Mouse (Mus musculus): ENCODE measurements around the gene Ankrd13b. TPM values are rescaled to one million over a fixed set of nuclear protein-coding genes. Genes with fewer than 3 reads are reported as not detected.

Ankrd13b gene
- total and polyA plus RNA-seq, 3 experiments: 0.41 to 1.3 TPM; not detected in 1

DNA sequence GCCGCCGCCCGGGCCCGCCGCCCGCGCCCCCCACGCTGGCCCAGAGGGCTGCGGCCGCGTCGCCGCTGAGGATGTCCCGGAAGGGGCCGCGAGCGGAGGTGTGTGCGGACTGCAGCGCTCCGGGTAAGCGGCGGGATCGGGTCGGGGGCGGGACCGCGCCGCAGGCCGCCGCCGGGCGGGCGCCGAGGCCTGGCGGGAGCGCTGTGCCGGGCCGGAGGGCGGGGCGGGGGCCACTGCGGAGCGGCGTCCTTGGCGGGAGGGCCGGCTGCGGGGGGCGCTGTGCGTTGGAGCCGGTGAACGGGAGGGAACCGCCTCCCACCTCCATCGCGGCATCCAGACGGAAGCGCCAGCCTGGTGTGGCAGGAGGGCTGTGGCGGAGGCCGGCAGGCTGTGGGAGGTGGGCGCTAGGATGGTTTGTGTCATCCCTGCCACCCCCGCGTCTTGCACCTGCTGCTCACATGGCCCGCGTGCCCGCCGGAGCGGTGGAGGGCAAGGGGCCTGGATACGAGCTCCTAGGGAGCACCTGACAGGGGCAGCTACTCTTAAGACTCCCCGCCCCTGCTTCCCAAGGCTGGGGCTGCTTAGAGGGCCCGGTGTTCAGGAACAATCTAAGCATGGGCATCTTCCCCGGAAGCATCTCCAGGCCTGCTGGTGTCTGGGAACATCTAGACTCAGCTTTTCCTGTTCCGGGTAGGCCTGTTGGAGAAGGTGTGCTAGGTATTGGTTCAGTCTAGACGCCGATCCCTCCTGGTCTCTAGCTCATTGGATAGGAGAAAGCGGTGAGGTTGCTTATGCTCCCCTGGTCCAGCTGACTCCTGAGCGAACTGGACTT, 4.2 kb upstream of the Ankrd13b start, which contains the start of gene Git1:
Gene Git1, plus strand, starts transcription at position 51 of the 832 bp plus-strand sequence.
- Histone ChIP-seq H3K9me3 (replicated peaks) (0 out of 2 replicates have a peak, but pooled peaks cover 5% of the 10 kb centered on the region), H3K4me1 (ENCODE audit: insufficient read depth, low read depth, low read length) (peaks cover 81% of the 10 kb centered on the region), H3K27me3 (ENCODE audit: insufficient read depth, low read length) (peaks cover 20% of the 10 kb centered on the region), H3K4me3 (ENCODE audit: low read depth, low read length) (peak within 1 kb of the TSS; percentile 94), H3K36me3 (replicated peaks) (peaks cover 32% of the 10 kb centered on the region)
- TF ChIP-seq GATA1 (IDR thresholded peaks at IDR 0.05; ENCODE audit: borderline replicate concordance, low read length) (no peak), TAL1 (conservative IDR thresholded peaks at IDR 0.05; ENCODE audit: low read depth, low read length) (no peak), GATA2 (IDR thresholded peaks at IDR 0.05; ENCODE audit: borderline replicate concordance, low read depth, low read length) (no peak), CTCF (IDR thresholded peaks at IDR 0.05; ENCODE audit: low read depth, low read length) (no peak), POLR2AphosphoS5 (IDR thresholded peaks at IDR 0.05; ENCODE audit: insufficient replicate concordance, low read depth, low read length) (no peak)
- ATAC-seq (ENCODE audit: extremely low read depth, insufficient number of reproducible peaks, low FRiP score, poor library complexity, severe bottlenecking): no peak
- peak; percentile 45 for DNase-seq (ENCODE audit: low spot score)

DNA sequence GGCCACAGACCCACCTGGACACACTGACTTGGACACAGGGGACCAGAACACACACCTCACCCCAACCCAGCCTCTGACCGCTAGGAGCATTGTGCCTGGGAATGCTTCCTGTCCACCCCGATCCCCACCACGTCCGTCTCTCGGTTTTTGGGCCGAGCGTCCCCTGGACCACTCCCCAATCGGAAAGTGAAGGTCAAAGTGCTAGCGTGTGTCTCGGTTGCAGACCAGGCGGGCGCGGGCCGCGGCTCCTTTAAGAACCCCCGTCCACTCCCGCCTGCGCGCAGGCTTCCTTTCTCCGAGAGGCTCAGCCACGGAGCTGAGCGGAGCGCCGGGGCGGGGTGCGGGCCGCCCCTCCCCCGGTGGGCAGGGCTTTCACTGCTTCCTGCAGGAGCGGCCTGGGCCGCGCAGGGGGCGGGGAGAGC, 3.4 kb upstream of the Ankrd13b start:
- H3K27me3 ChIP-seq (ENCODE audit: insufficient read depth, low read length): peaks cover 28% of the 10 kb centered on the region

GRCm38 (mm10) chr11:77492311-77492871, 2.9 kb upstream of the Ankrd13b start:
- ATAC-seq (ENCODE audit: extremely low read depth, insufficient number of reproducible peaks, low FRiP score, poor library complexity, severe bottlenecking) (no peak), DNase-seq (ENCODE audit: low spot score) (peak; percentile 41)
- TF ChIP-seq GATA1 (IDR thresholded peaks at IDR 0.05; ENCODE audit: borderline replicate concordance, low read length) (no peak), POLR2AphosphoS5 (IDR thresholded peaks at IDR 0.05; ENCODE audit: insufficient replicate concordance, low read depth, low read length) (no peak)
- Histone ChIP-seq H3K36me3 (replicated peaks) (peaks cover 21% of the 10 kb centered on the region), H3K27me3 (ENCODE audit: insufficient read depth, low read length) (peaks cover 34% of the 10 kb centered on the region), H3K9me3 (replicated peaks) (0 out of 2 replicates have a peak, but pooled peaks cover 5% of the 10 kb centered on the region), H3K4me3 (ENCODE audit: low read depth, low read length) (peak overlapping the region; percentile 94), H3K4me1 (ENCODE audit: insufficient read depth, low read depth, low read length) (peaks cover 71% of the 10 kb centered on the region)

More for the DNA sequence above, 3.4 kb upstream of the Ankrd13b start:
- Histone ChIP-seq H3K4me3 (ENCODE audit: low read depth, low read length) (peak overlapping the region; percentile 94), H3K36me3 (replicated peaks) (peaks cover 24% of the 10 kb centered on the region), H3K9me3 (replicated peaks) (0 out of 2 replicates have a peak, but pooled peaks cover 5% of the 10 kb centered on the region), H3K4me1 (ENCODE audit: insufficient read depth, low read depth, low read length) (peaks cover 76% of the 10 kb centered on the region)
- DNase-seq (ENCODE audit: low spot score) (peak; percentile 97), ATAC-seq (ENCODE audit: extremely low read depth, insufficient number of reproducible peaks, low FRiP score, poor library complexity, severe bottlenecking) (peak; percentile 50; the same call in 1 of the 2 replicates)
- no peak for TF ChIP-seq GATA1 (IDR thresholded peaks at IDR 0.05; ENCODE audit: borderline replicate concordance, low read length)
- no peak for TF ChIP-seq GATA2 (IDR thresholded peaks at IDR 0.05; ENCODE audit: borderline replicate concordance, low read depth, low read length)
- TF ChIP-seq CTCF (IDR thresholded peaks at IDR 0.05; ENCODE audit: low read depth, low read length): no peak
- no peak for TF ChIP-seq POLR2AphosphoS5 (IDR thresholded peaks at IDR 0.05; ENCODE audit: insufficient replicate concordance, low read depth, low read length)
- TF ChIP-seq TAL1 (conservative IDR thresholded peaks at IDR 0.05; ENCODE audit: low read depth, low read length): no peak

- Histone ChIP-seq H3K27me3 (ENCODE audit: insufficient read depth, low read length) (peaks cover 40% of the 10 kb centered on the region), H3K4me1 (ENCODE audit: insufficient read depth, low read depth, low read length) (peaks cover 64% of the 10 kb centered on the region), H3K4me3 (ENCODE audit: low read depth, low read length) (peak overlapping the region; percentile 94), H3K9me3 (replicated peaks) (0 out of 2 replicates have a peak, but pooled peaks cover 5% of the 10 kb centered on the region), H3K36me3 (replicated peaks) (peaks cover 14% of the 10 kb centered on the region)
- no peak for TF ChIP-seq TAL1 (conservative IDR thresholded peaks at IDR 0.05; ENCODE audit: low read depth, low read length)
- TF ChIP-seq GATA2 (IDR thresholded peaks at IDR 0.05; ENCODE audit: borderline replicate concordance, low read depth, low read length): no peak
- no peak for TF ChIP-seq CTCF (IDR thresholded peaks at IDR 0.05; ENCODE audit: low read depth, low read length)
- no peak for TF ChIP-seq GATA1 (IDR thresholded peaks at IDR 0.05; ENCODE audit: borderline replicate concordance, low read length)
- no peak for TF ChIP-seq POLR2AphosphoS5 (IDR thresholded peaks at IDR 0.05; ENCODE audit: insufficient replicate concordance, low read depth, low read length)
- ATAC-seq (ENCODE audit: extremely low read depth, insufficient number of reproducible peaks, low FRiP score, poor library complexity, severe bottlenecking) (no peak), DNase-seq (ENCODE audit: low spot score) (peak; percentile 63)
These were observed 2.2 kb upstream of the Ankrd13b start for GRCm38 (mm10) chr11:77491502-77492291.

DNA sequence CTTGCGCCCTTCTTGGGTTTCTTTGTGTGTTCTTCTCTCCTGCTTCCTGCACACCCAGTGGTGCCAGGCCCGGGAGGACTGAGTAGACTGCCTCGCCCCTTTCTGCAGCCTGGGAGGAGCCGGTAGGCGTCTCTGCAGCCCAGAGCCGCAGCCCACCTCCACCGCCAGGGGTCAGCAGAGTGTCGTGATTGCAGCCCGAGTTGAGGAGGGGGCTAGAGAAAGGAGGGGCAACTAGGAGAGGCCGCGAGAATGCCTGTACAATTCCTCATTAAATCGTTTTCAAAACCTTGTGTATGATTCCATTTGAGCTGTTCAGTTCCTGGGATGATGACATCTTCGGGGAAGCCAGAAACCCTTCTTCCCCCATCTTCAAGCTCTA, 1.6 kb upstream of the Ankrd13b start:
- peak overlapping the region; percentile 94; the same call in 1 of the 2 replicates for H3K4me3 ChIP-seq (ENCODE audit: low read depth, low read length)
- peaks cover 61% of the 10 kb centered on the region for H3K4me1 ChIP-seq (ENCODE audit: insufficient read depth, low read depth, low read length)
- DNase-seq (ENCODE audit: low spot score) (peak; percentile 85), ATAC-seq (ENCODE audit: extremely low read depth, insufficient number of reproducible peaks, low FRiP score, poor library complexity, severe bottlenecking) (peak; percentile 55)
- H3K36me3 ChIP-seq (replicated peaks): peaks cover 11% of the 10 kb centered on the region
- H3K9me3 ChIP-seq (replicated peaks): 0 out of 2 replicates have a peak, but pooled peaks cover 5% of the 10 kb centered on the region
- peak; percentile 82 for TF ChIP-seq CTCF (IDR thresholded peaks at IDR 0.05; ENCODE audit: low read depth, low read length)
- TF ChIP-seq GATA2 (IDR thresholded peaks at IDR 0.05; ENCODE audit: borderline replicate concordance, low read depth, low read length): no peak
- peaks cover 46% of the 10 kb centered on the region for H3K27me3 ChIP-seq (ENCODE audit: insufficient read depth, low read length)

DNA sequence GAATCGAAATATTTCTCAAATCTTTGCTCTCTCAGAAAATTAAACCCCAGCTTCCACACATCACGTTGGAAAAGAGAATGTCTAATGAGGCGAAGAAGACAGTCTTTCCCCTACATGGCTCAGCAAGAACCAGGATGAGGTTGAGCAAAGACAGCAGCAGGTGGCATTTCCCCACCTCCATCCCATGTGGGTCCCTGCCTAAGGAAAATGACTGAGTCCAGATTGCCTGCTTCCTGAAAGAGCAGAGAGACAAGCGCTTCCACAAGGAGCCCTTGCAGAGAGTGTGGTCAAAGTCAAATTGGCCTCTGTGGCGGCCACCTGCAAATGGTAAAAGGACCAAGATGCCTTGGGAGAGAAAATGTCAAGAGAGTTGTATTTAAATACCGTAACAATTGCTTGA, 973 bp upstream of the Ankrd13b start:
- Histone ChIP-seq H3K9me3 (replicated peaks) (0 out of 2 replicates have a peak, but pooled peaks cover 5% of the 10 kb centered on the region), H3K4me3 (ENCODE audit: low read depth, low read length) (no peak overlapping the region), H3K4me1 (ENCODE audit: insufficient read depth, low read depth, low read length) (peaks cover 55% of the 10 kb centered on the region), H3K36me3 (replicated peaks) (peaks cover 7% of the 10 kb centered on the region), H3K27me3 (ENCODE audit: insufficient read depth, low read length) (peaks cover 53% of the 10 kb centered on the region)
- TF ChIP-seq GATA2 (IDR thresholded peaks at IDR 0.05; ENCODE audit: borderline replicate concordance, low read depth, low read length): no peak
- no peak for TF ChIP-seq TAL1 (conservative IDR thresholded peaks at IDR 0.05; ENCODE audit: low read depth, low read length)
- no peak for TF ChIP-seq GATA1 (IDR thresholded peaks at IDR 0.05; ENCODE audit: borderline replicate concordance, low read length)
- TF ChIP-seq POLR2AphosphoS5 (IDR thresholded peaks at IDR 0.05; ENCODE audit: insufficient replicate concordance, low read depth, low read length): no peak
- no peak for TF ChIP-seq CTCF (IDR thresholded peaks at IDR 0.05; ENCODE audit: low read depth, low read length)
- ATAC-seq (ENCODE audit: extremely low read depth, insufficient number of reproducible peaks, low FRiP score, poor library complexity, severe bottlenecking) (no peak), DNase-seq (ENCODE audit: low spot score) (no peak)

All from G1E (cell line).